9 mouse cellular contexts compared by ENCODE assay signal in genomic region chr10:61906226-61906625, GRCm38 (mm10).
A peak's percentile ranks its signal among the peaks of the same experiment; 100 is the strongest.
DNase-seq lines count a peak whose midpoint lies in the region; ATAC-seq and TF ChIP-seq lines count a peak whose summit lies in the region.
"Had no signal": no experiment of that assay in that cellular context is flagged by ENCODE, and none has a peak within 500 bp of the region (broad histone marks: within the 10 kb centered on the region; RNA-seq: fewer than 3 reads in every experiment).

No protein-coding gene starts in this region.

- H3K4me3 ChIP-seq in lung, postnatal 0 days (ENCODE audit: low read depth, low read length), result no peak overlapping the region
- H3K4me3 ChIP-seq: liver, embryonic 13.5 days had no signal

- H3K4me2 ChIP-seq in lung, postnatal 0 days (replicated peaks; ENCODE audit: low read depth, low read length), result no peak overlapping the region
- H3K4me2 ChIP-seq: liver, embryonic 13.5 days had no signal

- H3K27ac ChIP-seq in lung, postnatal 0 days (ENCODE audit: low read length), result peak overlapping the region; percentile 71; the same call in 1 of the 2 replicates
- H3K27ac ChIP-seq: liver, embryonic 13.5 days had no signal

- intact Hi-C loops in heart, postnatal 25 days (cut with DNase I), result no loop called here

- peak; percentile 41 for DNase-seq in lung, postnatal 0 days (ENCODE audit: low spot score)
- DNase-seq in lung, adult 18-20 months, result no peak
- peak; percentile 57 for DNase-seq in embryo, embryonic 9.5 days (ENCODE audit: extremely low spot score)
- peak; percentile 14 for DNase-seq in heart, postnatal 25 days (ENCODE audit: low spot score)
- peak; percentile 4 for DNase-seq in naive thymus-derived CD4-positive, alpha-beta T cell, adult 2 months (ENCODE audit: low read depth)
- no peak for DNase-seq in layer of hippocampus, adult 9-10 months (ENCODE audit: low spot score)
- no peak for DNase-seq in MN1 (ENCODE audit: low spot score)
- DNase-seq in spleen, postnatal 36 days (ENCODE audit: low spot score in 2 of 2), result no peak
- DNase-seq: liver, embryonic 13.5 days had no signal

- H3K27me3 ChIP-seq in lung, postnatal 0 days (replicated peaks; ENCODE audit: insufficient read depth, low read length), result no peaks in the 10 kb centered on the region
- H3K27me3 ChIP-seq: liver, embryonic 13.5 days had no signal

- H3K9ac ChIP-seq in lung, postnatal 0 days (replicated peaks; ENCODE audit: low read depth), result no peak overlapping the region
- H3K9ac ChIP-seq: liver, embryonic 13.5 days had no signal

- peak; percentile 53 for TF ChIP-seq CTCF in lung, postnatal 0 days (IDR thresholded peaks at IDR 0.05)

- no peaks in the 10 kb centered on the region for H3K36me3 ChIP-seq in lung, postnatal 0 days (ENCODE audit: insufficient read depth, low read length)
- H3K36me3 ChIP-seq: liver, embryonic 13.5 days had no signal

- WGBS in lung, postnatal 0 days, result 19% methylated on average over 5 of the region's 5 CpGs

- H3K4me1 ChIP-seq in lung, postnatal 0 days (ENCODE audit: insufficient read depth, low read depth, low read length), result peaks cover 4% of the 10 kb centered on the region; the same call in 1 of the 2 replicates
- H3K4me1 ChIP-seq: liver, embryonic 13.5 days had no signal

- ATAC-seq in lung, postnatal 0 days, result peak; percentile 30

- no peaks in the 10 kb centered on the region for H3K9me3 ChIP-seq in lung, postnatal 0 days (ENCODE audit: low read length)
- H3K9me3 ChIP-seq: liver, embryonic 13.5 days had no signal

- no peak for TF ChIP-seq EP300 in lung, postnatal 0 days (IDR thresholded peaks at IDR 0.05)

Comparison
In these comparisons a context has a peak if more than half of its experiments do, and no peak if none do; other contexts are left out.
1. DNase-seq: peak in lung, postnatal 0 days (single experiment), embryo, embryonic 9.5 days (single experiment), heart, postnatal 25 days (single experiment) and naive thymus-derived CD4-positive, alpha-beta T cell, adult 2 months (single experiment); none in lung, adult 18-20 months (0 of 2), layer of hippocampus, adult 9-10 months (single experiment), MN1 (single experiment) and spleen, postnatal 36 days (0 of 2).